Mouse (Mus musculus) B cell, adult 2 months (primary cell): ENCODE results near the gene Ppp2r5a.

Experiments used
- DNase-seq, 2 experiments: peaks; one replicate each; pipeline ENCODE4 v3.0.0; 2022

The Ppp2r5a gene

GRCm38 (mm10) chr1:191417111-191417510 lies 14.0 kb upstream of the Ppp2r5a start:
- no peak for DNase-seq

- no peak for DNase-seq
These were observed 13.5 kb upstream of the Ppp2r5a start for GRCm38 (mm10) chr1:191416611-191417010.

DNA sequence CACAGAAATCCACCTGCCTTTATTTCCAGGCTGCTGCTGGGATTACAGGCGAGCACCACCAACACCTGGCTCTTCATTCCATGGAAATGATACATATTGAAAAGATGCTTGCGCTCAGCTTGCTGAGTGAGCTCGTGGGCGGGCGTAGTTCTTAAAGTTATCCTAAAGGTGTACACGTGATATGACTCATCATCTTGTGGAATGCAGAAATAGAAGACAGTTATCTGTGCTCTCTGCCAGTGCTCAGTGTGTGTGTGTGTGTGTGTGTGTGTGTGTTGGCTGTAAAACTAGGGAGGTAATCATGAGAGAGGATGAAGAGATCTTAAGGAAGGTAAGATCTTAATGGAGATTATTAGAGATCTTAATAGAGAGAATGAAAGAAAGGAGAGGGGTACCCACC lies 11.4 kb upstream of the Ppp2r5a start:
- DNase-seq: no peak

DNA sequence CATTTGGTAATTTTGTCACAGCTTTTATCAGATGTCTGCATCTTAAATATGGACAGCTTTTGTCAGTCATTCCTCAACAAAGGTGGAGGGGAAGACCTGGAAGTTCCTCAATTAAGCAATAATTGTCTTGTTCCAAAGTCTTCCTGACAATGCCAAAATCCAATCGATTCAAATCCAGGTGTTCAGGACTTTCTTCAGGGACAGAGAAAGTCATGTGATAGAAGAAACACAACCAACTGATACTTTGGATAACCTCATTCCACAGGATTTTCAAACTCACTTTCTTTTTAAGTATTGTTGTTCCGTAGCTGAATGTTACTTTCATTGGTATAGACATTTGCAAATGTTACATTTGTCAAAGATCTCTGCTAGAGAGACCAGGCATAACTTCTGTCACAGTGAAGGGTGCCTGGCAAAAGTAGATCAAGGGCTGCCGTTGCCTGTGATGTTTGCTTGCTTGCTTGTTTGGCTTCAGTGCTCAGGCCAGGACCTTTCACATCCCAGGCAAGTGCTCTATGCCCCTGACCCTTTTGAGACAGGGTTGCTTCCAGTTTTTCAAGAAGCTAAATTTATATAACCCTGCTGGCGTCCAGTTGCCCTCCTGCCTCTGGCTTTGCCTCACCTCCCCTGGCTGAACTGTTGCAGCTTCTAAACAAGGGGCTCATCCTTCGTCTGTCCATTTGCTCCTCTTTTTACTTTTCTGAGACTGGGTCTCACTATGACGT lies 10.8 kb upstream of the Ppp2r5a start:
- no peak for DNase-seq

DNA sequence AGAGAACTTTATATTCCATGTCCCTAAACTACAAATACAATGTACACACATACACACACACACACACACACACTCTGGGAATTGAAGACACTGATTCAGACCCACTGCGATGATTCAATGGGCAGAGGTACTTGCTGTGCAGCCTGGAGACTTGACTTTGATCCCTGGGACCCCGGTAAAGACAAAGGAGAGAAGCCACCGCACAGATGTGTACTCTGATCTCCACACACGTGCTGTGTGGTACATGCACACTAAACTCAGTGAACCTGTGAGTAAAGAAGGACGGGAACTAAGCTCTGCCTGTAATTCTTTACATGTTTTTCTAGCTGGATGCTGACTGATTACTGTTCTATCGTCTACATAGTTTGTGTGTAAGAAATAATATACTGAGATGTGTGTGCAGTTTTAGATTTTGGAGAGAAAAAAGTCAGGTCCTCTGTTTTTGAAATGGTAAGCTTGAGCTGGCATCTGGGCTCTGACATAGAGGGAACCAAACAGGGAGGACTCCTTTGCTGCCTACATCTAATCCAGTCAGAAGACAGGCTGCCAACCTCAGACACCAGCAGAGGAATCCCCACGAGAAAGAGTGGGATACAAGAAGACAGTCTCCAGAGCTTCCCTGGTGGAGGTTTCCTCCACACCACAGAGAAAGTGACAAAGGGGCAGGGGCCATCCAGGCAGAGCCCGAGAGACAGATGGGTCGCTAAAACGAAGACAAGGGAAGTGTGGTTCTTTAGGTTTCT lies 7.4 kb upstream of the Ppp2r5a start:
- DNase-seq: no peak

- DNase-seq: no peak
These were observed 4.2 kb upstream of the Ppp2r5a start for GRCm38 (mm10) chr1:191407246-191407645.

DNA sequence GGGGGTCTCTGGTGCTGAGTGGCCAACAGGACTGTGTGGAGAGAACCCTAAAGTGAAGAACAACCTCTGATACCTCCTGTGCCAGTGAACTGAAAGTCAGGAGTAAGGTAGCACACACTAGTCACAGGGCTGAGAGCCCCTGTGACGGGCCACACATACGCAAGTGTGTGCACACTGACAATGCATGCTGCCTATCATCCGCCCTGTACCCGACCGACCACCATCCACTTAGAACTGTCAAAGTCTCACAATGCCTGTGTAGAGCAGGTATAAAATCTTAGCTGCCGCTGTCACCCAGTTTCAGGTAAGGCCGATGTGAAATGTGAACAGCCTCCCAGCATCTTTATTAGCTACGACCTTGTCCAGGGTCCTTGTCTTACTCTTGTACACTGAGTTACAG lies 3.4 kb upstream of the Ppp2r5a start:
- no peak for DNase-seq

GRCm38 (mm10) chr1:191404721-191405329 lies 1.8 kb upstream of the Ppp2r5a start:
- no peak for DNase-seq

- DNase-seq: peak in 1 of 2 experiments; percentile 31
These were observed 1.2 kb upstream of the Ppp2r5a start for GRCm38 (mm10) chr1:191404301-191404700.

GRCm38 (mm10) chr1:191402506-191402905 lies 566 bp downstream of the Ppp2r5a start:
- DNase-seq: no peak

- peak; percentile 98 to 99 for DNase-seq
These were observed 5.9 kb downstream of the Ppp2r5a start for GRCm38 (mm10) chr1:191396897-191397849.

GRCm38 (mm10) chr1:191396446-191396845 lies 6.6 kb downstream of the Ppp2r5a start:
- DNase-seq: peak; percentile 64 to 76

DNA sequence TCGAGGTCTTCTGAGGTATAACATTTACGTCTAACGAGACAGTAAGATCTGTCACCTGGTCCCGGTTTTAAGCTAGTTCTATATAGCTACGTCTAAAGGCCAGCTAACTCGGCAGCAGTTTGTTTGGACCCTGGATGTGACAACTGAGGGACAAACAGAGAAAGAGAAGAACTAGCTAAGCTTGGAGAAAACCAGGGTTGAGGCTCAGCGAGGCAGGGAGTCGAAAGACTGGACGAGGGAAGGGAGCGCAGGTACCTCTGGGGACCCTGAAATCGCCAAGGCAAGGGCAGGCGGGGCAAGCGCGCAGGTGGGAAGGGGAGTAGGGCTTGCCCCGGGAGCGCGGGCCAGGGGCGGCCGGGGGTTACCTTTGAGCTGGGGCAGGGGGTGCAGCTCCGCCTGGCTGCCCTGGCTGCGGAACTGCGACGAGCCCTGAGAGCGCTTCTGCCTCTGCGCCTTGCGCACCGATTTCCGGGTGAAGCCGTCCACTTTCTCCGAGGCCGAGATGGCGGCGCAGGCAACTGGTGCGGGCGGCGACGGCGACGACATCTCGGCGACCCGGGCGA lies 7.1 kb downstream of the Ppp2r5a start:
- peak; percentile 72 to 77 for DNase-seq

DNA sequence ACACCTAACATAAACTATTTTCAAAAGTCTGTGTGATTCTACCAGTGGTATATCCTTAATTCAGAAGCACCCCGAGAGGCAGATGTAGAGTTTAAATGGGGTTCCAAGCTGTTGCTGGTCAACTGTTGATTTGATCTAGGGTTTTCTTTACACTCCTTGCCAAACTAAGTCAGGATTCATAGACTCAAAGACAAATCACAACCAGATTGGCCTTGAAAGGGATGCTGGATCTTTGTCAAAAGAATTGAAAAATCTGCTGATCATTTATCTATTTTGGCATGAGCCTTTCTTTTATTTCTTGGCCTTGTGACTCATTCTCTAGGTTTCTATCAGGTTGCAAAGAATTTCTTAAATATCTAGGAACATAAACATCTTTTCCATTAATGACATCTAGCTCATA lies 7.9 kb downstream of the Ppp2r5a start:
- DNase-seq: no peak

DNA sequence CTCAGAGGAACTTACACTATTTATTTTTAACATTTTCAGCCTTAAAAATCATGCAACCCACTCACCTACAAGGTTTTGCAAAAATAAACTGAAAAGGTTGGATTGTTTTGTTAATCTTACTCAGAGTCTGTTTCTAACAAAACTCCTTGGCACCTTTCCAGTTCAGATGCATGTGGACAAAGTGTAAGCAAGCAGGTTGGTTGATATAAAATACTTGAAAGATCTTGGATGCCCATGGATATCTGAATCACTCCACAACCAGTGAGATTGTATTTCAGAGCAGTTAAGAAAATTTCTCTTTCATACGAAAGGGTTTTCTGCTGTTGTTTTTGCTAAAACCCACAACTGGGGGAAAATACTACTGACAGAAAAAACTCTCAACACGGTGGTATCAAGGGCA lies 8.9 kb downstream of the Ppp2r5a start:
- no peak for DNase-seq

- no peak for DNase-seq
These were observed 9.5 kb downstream of the Ppp2r5a start for GRCm38 (mm10) chr1:191393536-191393935.

GRCm38 (mm10) chr1:191391311-191391710 lies 11.8 kb downstream of the Ppp2r5a start:
- DNase-seq: peak; percentile 64 to 70

DNA sequence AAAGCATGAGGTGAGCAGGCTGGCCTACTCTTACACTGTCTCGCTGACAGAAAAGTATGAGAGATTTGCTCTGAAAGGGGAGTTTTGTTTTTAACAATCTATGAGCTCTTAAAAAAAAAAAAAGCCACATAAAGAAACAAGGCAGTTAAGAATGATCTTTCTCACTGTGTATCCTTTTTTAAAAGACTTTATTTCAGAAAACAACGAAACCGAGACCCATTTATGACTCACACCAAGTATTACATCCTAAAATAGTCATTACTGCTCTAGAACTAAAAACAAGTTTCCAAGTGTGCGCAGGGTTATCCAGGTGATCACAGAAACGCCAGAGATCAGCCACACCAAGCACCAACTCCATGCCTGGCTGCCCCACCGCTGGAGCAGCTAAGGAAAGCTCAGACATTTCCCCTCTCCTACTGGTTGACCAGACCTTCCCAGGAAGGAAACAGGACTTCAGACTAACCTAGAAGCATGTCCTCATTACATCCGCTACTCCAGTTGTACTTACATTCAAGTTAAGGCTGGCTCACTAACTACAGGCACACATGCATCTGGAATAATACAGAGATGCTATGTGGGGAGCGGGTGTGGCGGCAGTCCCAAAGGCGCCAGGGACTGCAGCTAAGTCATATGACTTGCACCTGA lies 18.2 kb downstream of the Ppp2r5a start:
- DNase-seq: no peak

DNA sequence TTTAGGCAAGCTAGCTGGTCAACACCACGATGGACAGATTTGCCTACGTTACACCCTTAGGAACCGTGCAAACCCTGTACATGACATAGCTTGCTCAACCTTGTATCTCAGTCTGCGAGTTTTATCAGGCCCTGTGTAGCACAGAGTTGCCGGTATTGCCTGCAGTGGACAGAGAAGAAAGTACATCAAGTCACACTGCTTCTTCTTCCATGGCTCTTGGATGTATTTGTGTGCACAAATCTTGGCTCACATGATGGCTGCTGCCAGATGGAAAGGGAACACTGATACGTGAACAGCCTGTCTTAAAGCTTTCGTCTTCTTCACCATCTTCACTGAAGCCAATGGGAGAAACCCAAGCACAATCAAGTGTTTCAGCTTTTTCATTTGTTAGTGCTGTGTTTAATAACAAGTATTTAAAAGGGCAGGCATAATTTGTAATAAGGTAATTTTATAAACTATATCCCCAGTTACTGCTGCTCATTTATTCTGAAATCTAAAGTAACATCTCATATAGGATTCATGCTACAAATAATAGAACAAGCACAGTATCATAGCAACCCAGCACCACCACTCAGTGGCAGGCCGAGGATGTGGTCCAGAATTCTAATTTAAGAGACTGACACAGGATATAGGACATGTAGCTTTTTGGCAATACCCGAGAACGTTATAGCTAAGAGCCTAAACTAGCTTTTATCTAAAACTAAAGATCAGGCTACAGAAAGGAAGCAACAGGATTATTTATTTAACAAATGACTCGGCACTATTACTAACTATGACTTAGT lies 20.9 kb downstream of the Ppp2r5a start:
- no peak for DNase-seq

DNA sequence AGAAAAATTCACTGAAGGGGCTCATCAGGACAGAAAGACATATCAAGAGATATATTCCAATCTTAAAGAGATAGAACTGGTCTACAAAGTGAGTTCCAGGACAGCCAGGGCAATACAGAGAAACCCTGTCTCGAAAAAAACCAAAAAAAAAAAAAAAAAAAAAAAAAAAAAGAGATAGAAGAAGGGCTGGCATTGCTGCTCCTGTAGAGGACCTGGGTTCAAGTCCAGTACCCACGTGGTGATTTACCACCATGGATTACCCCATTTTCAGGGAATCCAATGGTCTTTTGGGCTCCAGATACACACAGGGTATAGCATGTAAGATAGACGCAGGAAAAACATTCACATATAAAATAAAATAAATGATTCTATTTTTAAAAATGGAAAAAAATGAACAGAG lies 22.2 kb downstream of the Ppp2r5a start:
- DNase-seq: no peak

- no peak for DNase-seq
These were observed 25.0 kb downstream of the Ppp2r5a start for GRCm38 (mm10) chr1:191378080-191378479.
